Mouse (Mus musculus) hindbrain, embryonic 15.5 days (tissue): Measurements from ENCODE around the gene Gipc3. TPM values are rescaled to one million over a fixed set of nuclear protein-coding genes. Genes with fewer than 3 reads are reported as not detected.

Experiments
- ATAC-seq: fragments of 200-750 bp; cut with Nextera tagmentation; 2 replicates; pipeline ENCODE4 v1.8.0; 2017; ENCODE audit warnings: low read depth, moderate number of reproducible peaks, moderate TSS enrichment; ENCODE audit not compliant: low FRiP score
- H3K27ac ChIP-seq: fragments of 300-500 bp; sonication (generic); replicated peaks from 2 replicates; pipeline ENCODE4 v1.5.1; 2015; ENCODE audit warnings: mild to moderate bottlenecking, inconsistent platforms
- H3K27me3 ChIP-seq: fragments of 300-500 bp; sonication (generic); 2 replicates; pipeline ENCODE4 v1.6.1; 2015; ENCODE audit warnings: control low read depth, inconsistent platforms
- H3K36me3 ChIP-seq: fragments of 300-500 bp; sonication (generic); 2 replicates; pipeline ENCODE4 v1.6.1; 2015; ENCODE audit warnings: control low read depth, inconsistent platforms
- H3K4me1 ChIP-seq: fragments of 300-500 bp; sonication (generic); replicated peaks from 2 replicates; pipeline ENCODE4 v1.6.1; 2015; ENCODE audit warnings: control low read depth, inconsistent platforms
- H3K4me2 ChIP-seq: fragments of 300-500 bp; sonication (generic); 2 replicates; pipeline ENCODE4 v1.6.1; 2015; ENCODE audit warnings: moderate library complexity, mild to moderate bottlenecking, inconsistent platforms
- H3K4me3 ChIP-seq: fragments of 300-500 bp; sonication (generic); 2 replicates; pipeline ENCODE4 v1.5.1; 2015; ENCODE audit warnings: mild to moderate bottlenecking, inconsistent platforms
- H3K9ac ChIP-seq: fragments of 300-500 bp; sonication (generic); 2 replicates; pipeline ENCODE4 v1.6.1; 2015; ENCODE audit warnings: inconsistent platforms
- H3K9me3 ChIP-seq: fragments of 300-500 bp; sonication (generic); 2 replicates; pipeline ENCODE4 v1.6.1; 2016; ENCODE audit warnings: control low read depth, inconsistent platforms
- WGBS: fragments of 180-500 bp; shearing (Covaris S2); methylation state at CpG from one replicate; pipeline ENCODE4 v1.1.7; 2015; 5-methylcytosine and 5-hydroxymethylcytosine counted together
- polyA plus RNA-seq: library from polyadenylated mRNA; unstranded; fragments of >200 nt; fragmentation: Nextera tagmentation; extraction: Ambion mirVana; gene quantifications from 2 replicates; pipeline ENCODE4 v1.2.1, GENCODE M21; 2015

Gene Gipc3
- polyA plus RNA-seq = not detected in 2 replicates

DNA sequence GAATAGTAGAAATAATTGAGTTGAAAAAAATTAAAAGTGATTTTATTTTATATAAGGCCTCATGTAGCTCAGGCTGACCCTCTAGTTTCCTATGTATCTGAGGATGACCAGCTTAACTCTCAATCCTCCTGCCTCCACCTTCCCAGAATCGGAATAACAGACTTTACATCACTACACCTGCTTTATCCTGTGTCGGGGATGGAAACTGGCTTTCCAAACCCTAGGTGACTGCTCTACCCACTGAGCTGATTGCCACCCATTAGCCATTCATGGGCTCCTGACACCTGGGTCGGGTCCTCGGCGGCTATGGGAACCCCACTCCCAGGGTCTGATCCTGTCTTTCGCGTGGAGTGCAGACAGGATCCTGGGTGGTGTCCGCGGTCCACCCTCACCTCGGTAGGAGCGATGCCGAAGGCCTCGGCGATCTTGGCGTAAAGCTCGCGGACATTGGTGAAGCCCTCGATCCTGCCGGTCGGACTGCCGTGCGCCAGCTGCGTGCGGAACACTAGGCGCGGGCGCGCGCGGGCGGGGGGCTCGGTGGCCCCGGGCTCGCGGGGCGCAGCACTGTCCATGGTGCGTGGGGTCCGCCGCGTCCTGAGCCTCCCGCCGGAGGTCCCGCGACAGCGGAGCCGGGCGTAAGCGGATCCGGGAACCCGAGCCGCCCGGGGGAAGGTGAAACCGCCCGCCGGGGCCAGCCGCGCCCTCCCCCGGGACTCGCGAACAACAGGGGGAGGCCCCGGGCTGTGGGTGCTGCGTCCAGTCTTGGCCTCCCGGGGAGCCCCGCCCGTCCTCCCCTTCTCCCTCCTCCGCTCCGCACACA, at the start of gene Gipc3:
Gene Gipc3 (minus strand): TSS at position 581 of the 820 bp plus-strand sequence.
- peaks cover 20% of the 10 kb centered on the region for H3K4me1 ChIP-seq
- peak within 1 kb of the TSS; percentile 85 for H3K4me2 ChIP-seq
- no peaks in the 10 kb centered on the region for H3K36me3 ChIP-seq
- H3K9ac ChIP-seq = peak within 1 kb of the TSS; percentile 41
- WGBS = 7% methylated on average over 62 of the region's 67 CpGs
- H3K9me3 ChIP-seq = no peaks in the 10 kb centered on the region
- no peak for ATAC-seq
- peak within 1 kb of the TSS; percentile 38 for H3K4me3 ChIP-seq
- H3K27me3 ChIP-seq = peaks cover 48% of the 10 kb centered on the region
- H3K27ac ChIP-seq = no peak within 1 kb of the TSS

DNA sequence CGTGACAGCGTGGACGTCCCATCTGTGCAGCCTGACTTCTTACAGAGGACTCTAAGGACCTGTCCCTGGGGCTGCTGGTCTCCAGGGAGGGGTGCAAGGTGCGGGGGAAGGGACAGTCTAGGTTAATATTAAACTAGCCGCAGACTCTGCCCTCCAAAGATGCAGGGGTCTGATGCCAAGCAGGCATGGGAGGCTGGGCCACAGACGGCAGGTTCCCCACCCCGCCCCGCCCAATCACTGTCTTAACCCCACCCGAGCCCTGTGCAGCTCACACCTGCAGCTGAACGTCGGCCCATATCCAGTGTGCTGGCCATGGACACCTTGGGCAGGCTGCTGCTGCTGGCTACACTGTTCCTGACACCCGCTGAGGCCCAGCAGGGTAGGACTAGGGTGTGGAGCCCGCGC, 49.7 kb upstream of the Gipc3 start, which contains the start of gene Smim24:
Gene Smim24 (plus strand): TSS at position 271 of the 405 bp plus-strand sequence.
- Histone ChIP-seq H3K27me3 (no peaks in the 10 kb centered on the region), H3K4me3 (peak within 1 kb of the TSS; percentile 5; the same call in 1 of the 2 replicates), H3K9me3 (no peaks in the 10 kb centered on the region), H3K27ac (no peak within 1 kb of the TSS), H3K9ac (no peak within 1 kb of the TSS), H3K4me2 (peak within 1 kb of the TSS; percentile 48), H3K4me1 (peaks cover 37% of the 10 kb centered on the region), H3K36me3 (peaks cover 10% of the 10 kb centered on the region)
- 67% methylated on average over 14 of the region's 14 CpGs for WGBS
- no peak for ATAC-seq

DNA sequence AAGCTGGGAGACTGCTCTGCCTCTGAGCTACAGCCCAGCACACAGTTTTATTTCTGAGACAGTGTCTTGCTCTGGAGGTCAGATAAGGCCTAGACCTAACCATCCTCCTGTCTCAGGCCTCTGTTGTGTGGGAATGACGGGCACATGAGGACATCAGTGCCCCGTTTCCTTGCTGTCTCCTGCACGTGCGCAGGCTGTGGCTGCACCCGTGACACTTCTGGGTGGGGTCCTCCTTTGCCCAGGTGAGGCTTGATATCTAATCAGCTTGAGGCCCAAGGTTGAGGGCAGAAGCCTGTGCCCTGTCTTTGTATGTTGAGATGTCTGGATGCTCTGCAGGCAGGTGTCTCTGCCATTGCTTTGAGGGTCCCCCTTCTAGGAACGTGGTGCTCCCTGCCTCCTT, 49.2 kb upstream of the Gipc3 start:
- Histone ChIP-seq H3K4me2 (no peak overlapping the region), H3K36me3 (peaks cover 15% of the 10 kb centered on the region), H3K27ac (no peak overlapping the region), H3K27me3 (no peaks in the 10 kb centered on the region), H3K4me1 (peaks cover 33% of the 10 kb centered on the region), H3K4me3 (no peak overlapping the region), H3K9me3 (no peaks in the 10 kb centered on the region), H3K9ac (no peak overlapping the region)
- 95% methylated on average over 6 of the region's 6 CpGs for WGBS
- no peak for ATAC-seq

DNA sequence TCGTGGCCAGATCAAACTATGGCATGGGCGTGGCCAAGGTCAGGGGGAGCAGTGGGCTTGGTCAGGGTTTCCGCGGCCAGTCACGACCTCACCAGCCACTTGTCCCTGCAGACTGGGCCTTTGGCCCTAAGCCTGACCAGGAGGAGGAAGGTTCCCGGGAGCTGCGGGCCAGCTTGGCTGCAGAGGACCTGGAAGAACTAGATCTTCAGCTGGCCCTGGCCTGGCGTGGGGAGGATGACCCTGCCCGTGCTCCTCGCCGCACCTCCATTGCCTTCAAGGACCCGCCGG, 47.6 kb upstream of the Gipc3 start:
- H3K27me3 ChIP-seq = no peaks in the 10 kb centered on the region
- no peak for ATAC-seq
- H3K9me3 ChIP-seq = no peaks in the 10 kb centered on the region
- H3K4me2 ChIP-seq = no peak overlapping the region
- H3K27ac ChIP-seq = no peak overlapping the region
- H3K4me3 ChIP-seq = no peak overlapping the region
- H3K36me3 ChIP-seq = peaks cover 30% of the 10 kb centered on the region
- peaks cover 29% of the 10 kb centered on the region for H3K4me1 ChIP-seq
- 92% methylated on average over 13 of the region's 13 CpGs for WGBS
- no peak overlapping the region for H3K9ac ChIP-seq

DNA sequence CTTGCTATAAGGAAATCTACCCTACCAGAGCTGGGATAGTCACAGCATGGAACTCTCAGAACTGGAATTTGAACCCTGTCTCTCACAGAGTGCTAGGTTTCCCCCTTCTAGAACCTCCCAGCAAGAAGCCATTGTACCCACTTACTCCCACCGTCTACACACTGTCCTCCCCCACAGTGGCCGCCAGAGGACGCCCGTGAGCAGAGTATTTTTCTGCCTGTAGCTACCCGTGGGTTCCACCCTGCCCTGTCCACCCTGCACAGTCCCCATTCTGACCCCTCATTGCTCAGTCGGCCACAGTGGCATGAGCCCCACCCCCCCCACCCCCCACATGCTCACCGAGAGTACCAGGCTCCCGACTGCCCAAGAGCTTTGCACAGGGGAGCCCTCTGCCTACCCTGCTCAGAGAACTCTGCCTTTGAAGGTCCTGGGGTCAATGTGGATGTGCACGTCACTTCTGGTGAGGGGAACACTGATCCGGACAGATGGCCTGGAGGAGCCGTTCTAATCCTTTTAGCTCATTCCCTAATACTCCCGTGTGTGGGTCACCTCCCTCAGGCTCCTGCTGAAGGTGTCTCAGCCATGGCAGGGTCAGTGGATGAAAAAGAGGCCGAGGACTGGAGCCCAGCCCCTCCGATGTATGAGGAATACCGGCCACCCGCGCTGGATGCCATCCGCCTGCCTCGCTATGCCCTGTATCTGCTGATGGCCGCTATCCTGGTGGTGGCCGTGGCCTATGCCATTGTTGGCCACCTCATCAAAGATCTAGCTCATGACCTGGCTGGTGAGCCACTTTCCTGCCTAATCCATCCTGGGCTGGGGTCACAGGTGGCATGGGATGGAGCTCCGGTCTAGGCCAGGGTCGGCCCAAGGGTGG, 47.0 kb upstream of the Gipc3 start:
- Histone ChIP-seq H3K4me2 (no peak overlapping the region), H3K9me3 (no peaks in the 10 kb centered on the region), H3K9ac (no peak overlapping the region), H3K4me1 (peaks cover 35% of the 10 kb centered on the region), H3K27me3 (no peaks in the 10 kb centered on the region), H3K4me3 (no peak overlapping the region), H3K27ac (peak overlapping the region; percentile 37; the same call in 1 of the 2 replicates), H3K36me3 (peaks cover 30% of the 10 kb centered on the region)
- ATAC-seq = peak; percentile 28; the same call in 1 of the 2 replicates
- WGBS = 61% methylated on average over 23 of the region's 23 CpGs

DNA sequence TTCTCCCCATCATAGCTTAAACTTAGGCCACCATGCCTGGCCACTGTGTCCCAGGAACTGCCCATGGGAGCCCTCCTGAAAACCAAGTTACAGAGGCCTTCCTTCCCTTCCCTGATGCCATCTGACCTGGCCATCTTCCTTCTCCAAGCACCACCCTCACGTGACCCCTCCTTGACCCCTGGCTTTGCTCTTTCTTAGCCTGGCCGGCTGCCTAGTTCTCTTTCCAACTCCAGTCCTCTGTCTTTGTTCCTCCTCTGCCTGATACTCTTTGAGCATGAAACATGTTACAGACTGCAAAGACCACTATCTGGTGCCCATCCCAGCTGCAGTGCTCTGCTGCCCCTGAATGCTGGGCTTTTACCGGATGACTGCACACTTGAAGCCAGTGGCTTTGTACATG, 46.3 kb upstream of the Gipc3 start:
- Histone ChIP-seq H3K4me1 (peaks cover 39% of the 10 kb centered on the region), H3K4me3 (no peak overlapping the region), H3K4me2 (no peak overlapping the region), H3K27ac (peak overlapping the region; percentile 37; the same call in 1 of the 2 replicates), H3K36me3 (peaks cover 30% of the 10 kb centered on the region), H3K9me3 (no peaks in the 10 kb centered on the region), H3K9ac (no peak overlapping the region), H3K27me3 (no peaks in the 10 kb centered on the region)
- ATAC-seq = no peak
- WGBS = 38% methylated on average over 3 of the region's 3 CpGs

DNA sequence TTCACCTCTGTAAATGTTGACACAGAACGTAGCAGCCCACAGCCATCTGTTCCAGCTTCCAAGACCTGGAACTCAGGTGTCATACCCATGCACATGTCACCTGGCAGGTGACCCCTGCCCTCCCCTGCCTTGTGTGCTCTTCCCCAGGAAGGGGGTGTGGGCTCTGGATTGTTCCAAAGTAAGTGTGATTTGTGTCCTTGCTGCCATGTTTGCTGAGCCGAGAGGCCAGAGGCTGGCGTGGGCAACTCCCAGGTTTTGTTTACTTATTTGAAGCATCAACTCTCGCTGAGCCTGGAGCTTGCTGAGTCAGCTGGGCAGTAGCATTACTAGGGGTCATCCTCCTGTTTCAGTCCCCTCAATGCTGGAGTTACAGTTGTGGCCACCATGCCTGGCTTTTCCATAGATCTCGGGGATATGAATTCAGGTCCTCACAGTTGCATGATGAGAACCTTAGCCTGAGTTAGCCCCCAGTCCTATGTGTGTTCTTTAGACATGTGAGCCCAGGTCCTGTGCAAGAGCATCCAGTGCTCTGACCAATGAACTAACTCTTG, 45.5 kb upstream of the Gipc3 start, which contains the start of gene Gm48552:
Gene Gm48552 (plus strand): TSS at position 501 of the 551 bp plus-strand sequence.
- Histone ChIP-seq H3K4me3 (no peak within 1 kb of the TSS), H3K36me3 (peaks cover 30% of the 10 kb centered on the region), H3K4me2 (no peak within 1 kb of the TSS), H3K27ac (peak within 1 kb of the TSS; percentile 37; the same call in 1 of the 2 replicates), H3K9me3 (no peaks in the 10 kb centered on the region), H3K27me3 (no peaks in the 10 kb centered on the region), H3K9ac (no peak within 1 kb of the TSS), H3K4me1 (peaks cover 36% of the 10 kb centered on the region)
- ATAC-seq = no peak
- WGBS = 82% methylated on average over 5 of the region's 5 CpGs

DNA sequence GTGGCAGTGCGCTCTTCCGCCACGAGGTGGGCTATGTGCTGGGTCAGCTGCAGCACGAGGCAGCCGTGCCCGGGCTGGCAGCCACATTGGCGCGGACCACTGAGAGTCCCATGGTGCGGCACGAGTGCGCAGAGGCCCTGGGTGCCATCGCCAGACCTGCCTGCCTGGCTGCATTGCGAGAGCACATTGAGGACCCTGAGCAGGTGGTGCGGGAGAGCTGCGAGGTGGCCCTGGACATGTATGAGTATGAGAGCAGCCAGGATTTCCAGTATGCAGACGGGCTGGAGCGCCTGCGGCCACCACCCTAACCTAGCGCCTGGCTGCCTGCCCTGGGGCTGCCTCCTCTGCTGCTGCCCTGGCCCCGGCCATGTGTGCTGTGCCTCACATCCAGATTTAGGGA, 44.6 kb upstream of the Gipc3 start:
- Histone ChIP-seq H3K9me3 (no peaks in the 10 kb centered on the region), H3K27ac (no peak overlapping the region), H3K4me1 (peaks cover 29% of the 10 kb centered on the region), H3K36me3 (peaks cover 30% of the 10 kb centered on the region), H3K4me3 (no peak overlapping the region), H3K4me2 (no peak overlapping the region), H3K27me3 (no peaks in the 10 kb centered on the region), H3K9ac (no peak overlapping the region)
- no peak for ATAC-seq
- 95% methylated on average over 20 of the region's 20 CpGs for WGBS

DNA sequence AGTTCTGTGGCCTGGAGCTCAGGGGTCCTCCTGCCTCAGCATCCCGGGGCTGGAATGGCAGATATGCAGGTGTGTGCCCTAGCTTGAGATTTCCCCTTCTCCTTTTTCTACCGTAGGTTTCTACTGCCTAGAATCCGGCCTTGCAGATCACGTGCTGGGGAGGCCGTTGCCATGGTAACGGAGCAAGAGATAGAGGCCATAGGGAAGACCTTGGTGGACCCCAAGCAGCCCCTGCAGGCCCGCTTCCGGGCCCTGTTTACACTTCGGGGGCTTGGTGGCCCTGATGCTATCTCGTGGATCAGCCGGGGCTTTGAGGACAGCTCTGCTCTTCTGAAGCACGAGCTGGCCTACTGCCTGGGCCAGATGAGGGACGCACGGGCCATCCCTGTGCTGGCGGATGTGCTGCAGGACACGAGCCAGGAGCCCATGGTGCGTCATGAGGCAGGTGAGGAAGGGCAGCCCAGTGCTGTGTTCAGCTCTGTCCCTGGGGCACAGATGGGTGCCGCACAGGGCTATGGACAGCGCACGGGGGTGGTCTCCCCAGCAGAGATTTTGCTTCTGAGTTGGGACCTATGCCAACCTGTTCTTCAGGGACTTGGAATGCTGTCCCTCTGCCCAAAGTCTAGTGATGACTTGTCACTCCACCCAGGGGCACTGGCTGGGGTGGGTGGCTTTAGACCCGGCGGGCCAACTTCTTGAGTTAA, 42.7 kb upstream of the Gipc3 start:
- Histone ChIP-seq H3K27me3 (no peaks in the 10 kb centered on the region), H3K4me2 (peak overlapping the region; percentile 87), H3K4me3 (peak overlapping the region; percentile 84), H3K27ac (no peak overlapping the region), H3K36me3 (peaks cover 30% of the 10 kb centered on the region), H3K9ac (0 out of 2 replicates have a peak overlapping the region, but pooled peaks have one; percentile 66), H3K4me1 (peaks cover 29% of the 10 kb centered on the region), H3K9me3 (no peaks in the 10 kb centered on the region)
- WGBS = 80% methylated on average over 22 of the region's 22 CpGs
- no peak for ATAC-seq

DNA sequence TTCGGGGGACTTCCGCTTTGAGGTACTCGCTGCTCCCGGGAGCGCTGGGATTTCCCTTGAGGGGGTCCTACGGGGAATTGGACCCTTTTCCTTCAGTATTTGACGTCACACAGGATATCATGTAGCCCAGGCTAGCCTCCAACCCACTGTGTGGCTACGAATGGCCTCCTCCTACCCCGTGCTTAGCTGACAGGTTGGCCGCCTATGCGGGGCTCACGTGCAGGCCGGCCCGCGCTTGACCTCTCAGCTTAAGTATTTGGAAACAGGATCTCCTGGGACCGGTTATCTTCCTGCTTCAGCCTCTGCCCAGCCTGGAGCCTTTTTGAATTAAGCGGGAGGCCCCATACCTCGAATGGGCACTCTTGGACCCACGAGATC, 41.5 kb upstream of the Gipc3 start:
- ATAC-seq = peak; percentile 28
- H3K4me3 ChIP-seq = peak overlapping the region; percentile 84
- H3K9me3 ChIP-seq = no peaks in the 10 kb centered on the region
- under 1% methylated on average over 19 of the region's 19 CpGs for WGBS
- peaks cover 30% of the 10 kb centered on the region for H3K36me3 ChIP-seq
- peak overlapping the region; percentile 86 for H3K27ac ChIP-seq
- peaks cover 20% of the 10 kb centered on the region for H3K4me1 ChIP-seq
- no peaks in the 10 kb centered on the region for H3K27me3 ChIP-seq
- H3K4me2 ChIP-seq = peak overlapping the region; percentile 87
- peak overlapping the region; percentile 66 for H3K9ac ChIP-seq

DNA sequence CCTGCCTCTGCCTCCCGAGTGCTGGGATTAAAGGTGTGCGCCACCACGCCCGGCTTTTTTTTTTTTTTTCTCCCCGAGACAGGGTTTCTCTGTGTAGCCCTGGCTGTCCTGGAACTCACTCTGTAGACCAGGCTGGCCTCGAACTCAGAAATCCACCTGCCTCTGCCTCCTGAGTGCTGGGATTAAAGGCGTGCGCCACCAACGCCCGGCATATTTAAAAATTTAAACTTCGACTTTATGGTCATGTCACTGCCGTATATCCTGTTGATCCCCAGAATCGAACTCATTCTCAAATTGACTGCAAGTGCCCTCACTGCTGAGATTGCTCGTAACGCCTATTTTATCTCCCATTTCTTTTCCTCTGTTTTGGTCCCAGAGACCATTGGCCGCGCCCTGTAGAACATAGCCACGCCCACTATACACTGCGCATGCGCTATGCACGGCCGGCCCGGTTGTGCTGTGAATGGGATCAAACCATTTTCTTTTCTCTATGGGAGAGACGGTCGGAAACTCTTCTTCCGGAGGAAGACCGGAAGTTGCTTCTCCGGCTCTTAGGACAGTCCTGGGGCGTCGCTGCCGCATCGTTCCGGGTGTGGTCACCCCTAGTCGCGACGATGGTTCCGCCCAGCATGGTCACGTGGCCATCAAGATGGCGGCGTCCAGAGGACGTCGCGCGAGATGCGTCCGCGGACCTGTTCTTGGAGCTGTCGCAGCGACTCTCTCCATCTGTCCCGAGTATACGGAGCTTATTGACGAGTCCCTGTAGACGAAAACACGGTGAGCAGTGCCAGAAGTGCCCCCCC, 40.9 kb upstream of the Gipc3 start, which contains the start of the genes Dohh and Gm48551:
Gene Dohh (plus strand): TSS at position 627 of the 803 bp plus-strand sequence.
Gene Gm48551 (plus strand): TSS at position 665 of the 803 bp plus-strand sequence.
- Histone ChIP-seq H3K27ac (peak within 1 kb of the TSS; percentile 86), H3K9me3 (no peaks in the 10 kb centered on the region), H3K4me2 (peak within 1 kb of the TSS; percentile 87), H3K36me3 (peaks cover 30% of the 10 kb centered on the region), H3K9ac (peak within 1 kb of the TSS; percentile 66), H3K27me3 (no peaks in the 10 kb centered on the region), H3K4me1 (peaks cover 21% of the 10 kb centered on the region), H3K4me3 (peak within 1 kb of the TSS; percentile 84)
- peak; percentile 93 for ATAC-seq
- 8% methylated on average over 54 of the region's 54 CpGs for WGBS
